Mouse (Mus musculus) left cerebral cortex, adult 2 months (tissue): ENCODE measurements at regions not wholly inside any gene's neighbourhood (a gene's known extent, or its start where the extent isn't known, plus 50 kb on each side); places are given as distances from the start of the nearest gene placed in this dataset.

ENCODE experiments used
- DNase-seq, 2 experiments: peaks; one replicate each; pipeline ENCODE4 v3.0.0; 2021 to 2022; ENCODE audit warnings: low spot score in 2 of 2, mixed read lengths in 1 of 2; ENCODE audit errors: extremely low spot score in 1 of 2
- H3K27ac ChIP-seq: fragments of 200-600 bp; 2 replicates; pipeline ENCODE4 v1.8.1; 2022
- H3K4me3 ChIP-seq: fragments of 200-600 bp; 2 replicates; pipeline ENCODE4 v1.8.1; 2022
- CTCF ChIP-seq: fragments of 200-600 bp; IDR thresholded peaks from 2 replicates; pipeline ENCODE4 v1.8.1; 2022; ENCODE audit warnings: antibody characterized with exemption, mild to moderate bottlenecking, moderate library complexity
- intact Hi-C: fragments of 180-260 bp; cut with DNase I; formaldehyde crosslinking; loops from one replicate; pipeline ENCODE4 v1.15.1; 2025

DNA sequence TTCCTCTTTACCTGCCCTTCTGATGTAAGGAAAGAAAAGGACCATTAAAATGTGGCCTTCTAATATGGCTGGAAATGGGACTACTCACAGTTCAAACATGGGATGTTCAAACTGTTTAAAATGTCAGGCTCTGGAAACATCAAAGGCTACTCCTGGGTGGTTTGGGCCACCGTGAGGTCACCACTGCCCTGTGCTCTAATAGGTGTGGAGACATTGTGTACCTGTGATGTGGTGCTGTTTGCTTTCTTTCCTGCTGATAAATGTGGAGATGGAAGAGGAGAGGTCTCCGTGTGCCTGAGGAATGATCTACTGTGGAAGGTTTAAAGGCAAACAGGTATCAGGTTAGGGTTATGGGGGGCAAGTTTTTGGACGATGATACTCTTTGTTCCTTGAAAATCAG lies 194.5 kb upstream of the Paip1 start:
- Histone ChIP-seq H3K27ac (no peak overlapping the region), H3K4me3 (no peak overlapping the region)
- no peak for DNase-seq
- intact Hi-C loops, result no loop called here
- no peak for TF ChIP-seq CTCF

DNA sequence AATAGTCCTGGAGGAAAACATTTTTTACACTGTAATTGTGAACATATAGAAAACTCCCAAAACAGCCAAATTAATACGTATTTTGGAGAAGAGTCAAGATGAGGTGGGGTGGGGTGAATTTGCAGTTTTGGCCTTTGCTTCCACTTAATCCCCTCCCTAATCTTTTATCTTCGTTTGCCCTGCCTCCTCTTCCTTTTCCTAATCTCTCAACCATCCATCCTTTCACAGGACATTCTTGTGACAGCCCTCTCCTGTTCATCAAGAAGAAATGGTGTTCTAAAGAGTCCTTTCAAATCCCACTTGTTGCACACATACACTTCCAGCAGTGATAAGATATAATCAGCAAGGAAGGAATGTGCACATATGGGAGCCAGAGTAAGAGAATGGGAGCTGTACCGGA lies 186.0 kb upstream of the Paip1 start:
- intact Hi-C loops, result no loop called here
- Histone ChIP-seq H3K4me3 (no peak overlapping the region), H3K27ac (no peak overlapping the region)
- DNase-seq, result no peak
- TF ChIP-seq CTCF, result no peak

DNA sequence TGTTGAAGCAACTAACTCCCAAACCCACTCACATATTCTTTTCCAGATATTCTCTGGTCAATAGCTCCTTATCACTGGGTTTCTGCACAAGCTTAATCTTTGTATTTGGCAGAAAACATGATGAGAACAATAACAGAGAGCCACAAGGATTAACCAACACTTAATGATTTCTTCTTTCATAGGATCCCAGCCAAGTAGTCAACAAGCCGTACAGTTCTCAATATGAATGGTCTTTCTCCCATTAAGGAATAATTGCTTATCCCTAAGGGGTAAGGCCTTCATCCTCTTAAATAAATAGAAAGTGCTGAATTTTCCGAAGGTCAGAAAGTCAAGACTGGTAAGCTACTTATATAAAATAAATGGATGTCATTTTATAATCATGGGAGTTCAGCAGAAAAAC lies 181.3 kb upstream of the Paip1 start:
- no peak overlapping the region for H3K27ac ChIP-seq
- no peak for TF ChIP-seq CTCF
- DNase-seq, result no peak
- H3K4me3 ChIP-seq, result no peak overlapping the region
- intact Hi-C loops, result no loop called here

GRCm38 (mm10) chr13:119252006-119252405 lies 176.4 kb upstream of the Paip1 start:
- intact Hi-C loops, result no loop called here
- no peak for TF ChIP-seq CTCF
- Histone ChIP-seq H3K4me3 (no peak overlapping the region), H3K27ac (no peak overlapping the region)
- no peak for DNase-seq

GRCm38 (mm10) chr13:119256350-119256749 lies 172.1 kb upstream of the Paip1 start:
- intact Hi-C loops, result no loop called here

GRCm38 (mm10) chr13:119258515-119258914 lies 169.9 kb upstream of the Paip1 start:
- no peak for DNase-seq
- intact Hi-C loops, result no loop called here

More at GRCm38 (mm10) chr13:119256350-119256749, 172.1 kb upstream of the Paip1 start:
- H3K4me3 ChIP-seq, result no peak overlapping the region
- no peak for DNase-seq
- TF ChIP-seq CTCF, result no peak
- no peak overlapping the region for H3K27ac ChIP-seq

GRCm38 (mm10) chr13:119263561-119263960 lies 164.8 kb upstream of the Paip1 start:
- DNase-seq, result no peak
- TF ChIP-seq CTCF, result no peak
- Histone ChIP-seq H3K4me3 (no peak overlapping the region), H3K27ac (no peak overlapping the region)
- intact Hi-C loops, result no loop called here

More at GRCm38 (mm10) chr13:119258515-119258914, 169.9 kb upstream of the Paip1 start:
- no peak overlapping the region for H3K27ac ChIP-seq
- no peak overlapping the region for H3K4me3 ChIP-seq
- no peak for TF ChIP-seq CTCF

DNA sequence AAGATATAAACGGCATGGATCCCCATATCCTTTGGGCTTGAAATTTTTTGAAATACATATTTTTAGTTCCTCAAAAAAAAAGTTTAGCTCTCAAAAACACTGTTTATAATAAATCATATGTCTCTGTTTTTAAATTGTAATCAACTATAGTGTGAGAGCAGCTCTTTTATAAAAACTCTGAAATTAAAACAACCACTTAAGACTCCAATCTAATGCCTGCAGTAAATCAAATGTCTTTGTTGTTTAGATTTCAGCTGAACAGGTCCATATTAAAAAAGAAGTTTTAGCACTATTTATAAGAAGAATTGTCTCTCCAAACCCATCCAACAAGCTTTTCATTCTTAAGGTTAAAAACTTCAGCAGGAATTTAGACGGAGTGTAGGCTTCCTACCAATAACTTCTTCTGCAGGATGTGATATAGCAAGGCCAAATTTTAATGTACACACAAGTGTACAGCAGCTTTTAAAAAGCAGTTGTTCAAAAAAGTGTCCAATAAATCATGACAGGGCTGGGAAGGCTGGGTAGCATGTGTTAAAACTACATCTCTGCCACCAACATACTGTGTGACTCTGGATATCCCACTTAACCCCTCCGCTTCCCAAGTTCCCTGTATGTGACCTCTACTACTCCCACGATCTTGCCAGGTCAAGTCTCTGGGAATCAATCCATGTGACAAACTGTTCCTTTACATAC lies 160.6 kb upstream of the Paip1 start:
- H3K27ac ChIP-seq, result no peak overlapping the region
- no peak overlapping the region for H3K4me3 ChIP-seq
- no peak for TF ChIP-seq CTCF
- DNase-seq, result no peak
- intact Hi-C loops, result no loop called here

DNA sequence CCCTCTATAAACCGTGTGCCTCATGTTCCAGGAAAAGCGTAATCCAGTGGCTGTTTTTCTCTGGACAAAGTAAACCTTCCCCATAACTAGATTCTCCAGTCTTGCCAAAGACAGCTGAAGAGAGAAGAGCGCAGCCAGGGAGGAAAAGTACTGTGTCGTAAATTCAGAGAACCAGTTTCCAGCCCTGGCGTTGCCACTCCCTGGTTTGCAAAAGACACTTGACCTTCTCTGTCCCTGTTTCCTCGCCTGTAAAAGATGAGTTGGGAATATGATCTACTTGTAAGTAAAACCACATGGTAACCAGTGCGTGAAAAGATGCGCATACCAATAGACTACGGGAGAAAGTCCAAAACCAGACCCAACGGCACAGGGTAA lies 160.1 kb upstream of the Paip1 start:
- no peak overlapping the region for H3K27ac ChIP-seq
- intact Hi-C loops, result no loop called here
- no peak for DNase-seq
- TF ChIP-seq CTCF, result no peak
- H3K4me3 ChIP-seq, result no peak overlapping the region

GRCm38 (mm10) chr13:119275500-119275899 lies 152.9 kb upstream of the Paip1 start:
- intact Hi-C loops, result no loop called here
- H3K4me3 ChIP-seq, result no peak overlapping the region
- TF ChIP-seq CTCF, result no peak
- no peak overlapping the region for H3K27ac ChIP-seq
- DNase-seq, result no peak

GRCm38 (mm10) chr13:119277308-119277948 lies 151.0 kb upstream of the Paip1 start:
- H3K4me3 ChIP-seq, result no peak overlapping the region
- no peak for TF ChIP-seq CTCF
- DNase-seq, result no peak
- no peak overlapping the region for H3K27ac ChIP-seq
- intact Hi-C loops, result no loop called here

DNA sequence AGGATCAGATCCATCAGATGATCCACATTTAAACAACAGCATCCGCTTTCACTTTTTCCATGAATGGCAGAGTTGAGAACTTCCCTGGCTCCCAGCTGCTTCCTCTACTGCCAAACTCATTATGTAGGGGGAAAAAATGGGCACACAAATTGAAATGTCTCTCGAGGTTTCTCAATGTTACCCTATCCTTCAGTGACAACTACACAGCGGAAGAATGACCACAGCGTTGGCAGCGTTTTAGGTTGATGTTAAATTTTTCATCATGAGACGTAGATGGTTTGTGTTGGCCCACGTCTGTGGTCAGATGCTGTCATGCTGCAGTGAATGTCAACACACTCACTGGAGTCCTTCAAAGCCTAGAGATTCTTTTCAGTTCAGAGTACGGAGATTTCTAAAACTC lies 149.0 kb upstream of the Paip1 start:
- H3K27ac ChIP-seq, result no peak overlapping the region
- intact Hi-C loops, result no loop called here
- no peak for TF ChIP-seq CTCF
- no peak overlapping the region for H3K4me3 ChIP-seq
- DNase-seq, result no peak

GRCm38 (mm10) chr13:119280622-119281021 lies 147.8 kb upstream of the Paip1 start:
- Histone ChIP-seq H3K4me3 (no peak overlapping the region), H3K27ac (no peak overlapping the region)
- TF ChIP-seq CTCF, result no peak
- no peak for DNase-seq
- intact Hi-C loops, result loop anchor here (5.0 kb wide), 1 partner anchor 82 kb away; no protein-coding TSS in a partner anchor
